Mouse (Mus musculus): ENCODE results near the gene Nup188. TPM values are rescaled to one million over a fixed set of nuclear protein-coding genes. Genes with fewer than 3 reads are reported as not detected.

Nup188 gene
- polyA plus RNA-seq, 1 experiment from 2014 or later = 42.1 TPM

- H3K36me3 ChIP-seq = peaks cover 53% of the 10 kb centered on the region
- H3K9ac ChIP-seq = no peak overlapping the region
- H3K27ac ChIP-seq = no peak overlapping the region
- H3K9me3 ChIP-seq (replicated peaks) = no peaks in the 10 kb centered on the region
- 84% methylated on average over 4 of the region's 4 CpGs for WGBS
- no peak overlapping the region for H3K4me3 ChIP-seq (replicated peaks)
- no peak overlapping the region for H3K4me2 ChIP-seq
- H3K27me3 ChIP-seq = no peaks in the 10 kb centered on the region
- ATAC-seq (replicated peaks; ENCODE audit: low FRiP score) = no peak
- peaks cover 4% of the 10 kb centered on the region; the same call in 1 of the 2 replicates for H3K4me1 ChIP-seq
These were observed 99.4 kb downstream of the Nup188 start for GRCm38 (mm10) chr2:30385591-30385990.

DNA sequence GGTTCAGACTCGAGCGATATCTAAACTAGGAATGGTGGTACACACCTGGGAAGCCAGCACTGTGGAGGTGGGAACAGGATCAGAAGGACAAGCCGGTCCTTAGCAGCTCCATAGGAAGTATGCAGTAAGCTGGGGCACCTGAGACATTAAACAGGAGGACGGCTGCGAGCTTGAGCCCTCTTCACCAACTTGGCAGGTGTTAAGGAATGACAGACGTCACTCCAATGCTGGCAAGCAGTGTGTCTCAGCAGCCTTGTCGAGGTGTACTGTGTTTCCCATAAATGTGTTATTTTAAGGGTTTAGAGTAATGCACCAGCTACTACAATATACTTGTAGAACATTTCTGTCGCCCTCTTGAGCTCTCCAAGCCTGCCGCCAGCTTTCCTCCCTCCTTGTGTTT, 100.7 kb downstream of the Nup188 start:
- no peak overlapping the region for H3K4me3 ChIP-seq (replicated peaks)
- H3K4me1 ChIP-seq = peaks cover 15% of the 10 kb centered on the region; the same call in 1 of the 2 replicates
- H3K36me3 ChIP-seq = peaks cover 41% of the 10 kb centered on the region
- H3K4me2 ChIP-seq = no peak overlapping the region
- no peaks in the 10 kb centered on the region for H3K27me3 ChIP-seq
- 81% methylated on average over 9 of the region's 9 CpGs for WGBS
- no peaks in the 10 kb centered on the region for H3K9me3 ChIP-seq (replicated peaks)
- no peak overlapping the region for H3K27ac ChIP-seq
- no peak overlapping the region for H3K9ac ChIP-seq
- ATAC-seq (replicated peaks; ENCODE audit: low FRiP score) = no peak

DNA sequence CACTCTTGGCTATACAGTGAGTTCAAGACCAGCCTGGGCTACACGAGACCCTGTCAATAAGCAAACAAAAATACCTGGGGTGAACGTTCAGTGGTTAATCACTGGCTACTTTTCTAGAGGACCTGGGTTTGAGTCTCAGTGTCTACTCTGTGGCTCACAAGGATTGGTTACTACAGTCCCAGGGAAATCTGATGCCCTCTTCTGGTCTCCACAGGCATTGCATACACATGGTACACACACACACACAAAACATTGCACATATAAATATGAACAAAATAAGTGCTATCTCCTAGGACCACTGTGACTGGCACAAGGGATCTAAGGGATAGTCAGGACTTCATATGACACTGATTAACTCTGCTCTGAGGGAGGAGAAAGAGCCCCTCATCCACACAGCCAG, 102.8 kb downstream of the Nup188 start:
- H3K4me2 ChIP-seq = no peak overlapping the region
- ATAC-seq (replicated peaks; ENCODE audit: low FRiP score) = no peak
- peaks cover 20% of the 10 kb centered on the region for H3K36me3 ChIP-seq
- H3K27ac ChIP-seq = no peak overlapping the region
- H3K27me3 ChIP-seq = no peaks in the 10 kb centered on the region
- peaks cover 27% of the 10 kb centered on the region for H3K4me1 ChIP-seq
- no peak overlapping the region for H3K4me3 ChIP-seq (replicated peaks)
- WGBS = 86% methylated on average over 2 of the region's 2 CpGs
- no peak overlapping the region for H3K9ac ChIP-seq
- H3K9me3 ChIP-seq (replicated peaks) = no peaks in the 10 kb centered on the region

DNA sequence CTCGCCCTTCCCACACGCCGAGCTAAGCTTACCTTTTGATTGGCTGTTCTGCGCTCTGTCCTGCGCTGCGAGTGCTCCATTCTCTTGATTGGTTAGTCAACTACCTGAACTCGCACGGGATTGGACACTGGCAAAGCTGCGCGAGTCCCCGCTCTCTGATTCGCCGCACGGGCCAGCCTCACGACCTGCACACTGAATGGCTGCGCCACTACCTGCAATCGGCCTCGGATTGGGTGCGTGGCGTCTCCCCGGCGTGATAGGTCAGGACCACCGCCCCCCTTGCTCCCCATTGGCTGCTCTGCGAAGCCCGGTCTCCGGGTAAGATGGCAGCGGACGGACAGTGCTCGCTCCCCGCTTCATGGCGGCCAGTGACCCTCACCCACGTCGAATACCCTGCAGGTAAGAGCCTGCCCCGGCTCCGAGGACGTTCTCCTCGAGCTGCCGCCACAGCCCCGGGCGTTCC, 105.9 kb downstream of the Nup188 start, which contains the start of gene Dolpp1:
Gene Dolpp1 (plus strand): TSS at position 141 of the 463 bp plus-strand sequence.
- Histone ChIP-seq H3K27me3 (no peaks in the 10 kb centered on the region), H3K4me1 (peaks cover 30% of the 10 kb centered on the region), H3K4me2 (peak within 1 kb of the TSS; percentile 93), H3K9me3 (replicated peaks) (no peaks in the 10 kb centered on the region), H3K4me3 (replicated peaks) (peak within 1 kb of the TSS; percentile 73), H3K36me3 (peaks cover 18% of the 10 kb centered on the region), H3K9ac (peak within 1 kb of the TSS; percentile 61), H3K27ac (peak within 1 kb of the TSS; percentile 91)
- ATAC-seq (replicated peaks; ENCODE audit: low FRiP score) = peak; percentile 97
- whole genome bisulfite sequencing = under 1% methylated on average over 40 of the region's 40 CpGs

DNA sequence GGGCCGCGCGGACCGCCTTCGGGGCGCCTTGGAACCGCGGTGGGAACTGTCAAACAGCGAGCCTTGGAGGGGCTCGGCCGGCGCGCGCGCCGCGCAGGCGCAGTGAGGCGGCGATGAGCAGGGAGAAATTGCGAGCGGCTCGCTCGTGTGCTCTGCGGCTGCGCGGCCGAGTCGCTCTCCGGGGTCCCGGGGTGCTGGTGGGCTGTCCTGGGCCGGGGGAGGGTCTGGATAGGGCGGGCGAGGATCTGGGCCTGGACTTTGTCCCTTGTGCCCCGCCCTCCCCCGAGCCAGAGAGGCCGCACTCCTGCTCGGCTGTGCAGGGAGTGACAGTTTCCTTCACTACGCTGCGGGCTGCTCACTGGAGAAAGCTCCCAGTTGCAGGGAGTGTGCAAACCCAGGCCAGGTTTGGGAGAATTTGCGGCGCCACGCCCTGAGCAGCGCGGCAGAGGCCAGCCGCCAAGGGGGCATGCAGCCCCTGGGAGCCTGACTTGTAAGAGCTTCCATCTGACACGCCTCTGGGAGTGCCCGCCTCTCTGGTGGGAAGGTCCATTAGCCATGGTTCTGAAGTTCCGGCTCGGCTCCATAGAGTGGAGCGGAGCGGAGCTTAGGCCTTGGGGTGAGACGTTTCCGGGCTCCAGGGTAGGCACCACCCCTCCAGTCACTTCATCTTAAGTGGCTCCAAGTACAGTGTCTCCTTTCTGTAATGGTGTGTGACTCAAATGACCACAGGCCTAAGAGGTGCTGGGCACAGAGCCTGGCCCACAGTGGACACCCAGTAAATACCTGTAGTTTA, 106.6 kb downstream of the Nup188 start:
- 0% methylated on average over 36 of the region's 54 CpGs for WGBS
- ATAC-seq (replicated peaks; ENCODE audit: low FRiP score) = peak; percentile 84
- Histone ChIP-seq H3K27me3 (no peaks in the 10 kb centered on the region), H3K27ac (peak overlapping the region; percentile 91), H3K9me3 (replicated peaks) (no peaks in the 10 kb centered on the region), H3K9ac (peak overlapping the region; percentile 61), H3K4me2 (peak overlapping the region; percentile 93), H3K4me1 (peaks cover 30% of the 10 kb centered on the region), H3K4me3 (replicated peaks) (peak overlapping the region; percentile 73), H3K36me3 (peaks cover 25% of the 10 kb centered on the region)

DNA sequence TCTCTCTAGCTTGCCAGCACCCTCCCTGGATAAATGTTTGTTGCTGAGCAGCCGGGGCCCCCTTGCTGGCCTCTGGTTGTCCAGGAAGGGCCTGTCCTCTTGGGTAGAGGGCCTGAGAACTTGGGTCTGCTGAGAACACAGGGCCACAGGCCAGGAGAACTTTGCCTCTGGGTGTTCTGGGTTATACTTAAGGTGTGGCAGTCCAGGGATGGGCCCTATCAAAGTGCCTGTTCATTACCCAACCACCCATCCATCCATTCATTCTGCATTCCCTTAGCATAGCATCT, 107.1 kb downstream of the Nup188 start:
- Histone ChIP-seq H3K4me2 (peak overlapping the region; percentile 93), H3K36me3 (peaks cover 30% of the 10 kb centered on the region), H3K4me3 (replicated peaks) (peak overlapping the region; percentile 73), H3K9ac (peak overlapping the region; percentile 61), H3K4me1 (peaks cover 30% of the 10 kb centered on the region), H3K9me3 (replicated peaks) (no peaks in the 10 kb centered on the region), H3K27me3 (no peaks in the 10 kb centered on the region), H3K27ac (peak overlapping the region; percentile 91)
- WGBS = 62% methylated on average over 1 of the region's 1 CpGs
- ATAC-seq (replicated peaks; ENCODE audit: low FRiP score) = no peak

Small RNAs within 50 kb of the gene (microRNA-seq; reads per million reads assigned to microRNA genes)
- not detected for gene Gm47292

Other genes starting within 250 kb of the Nup188 start
- 34.8 and 40.7 TPM in 2 replicates for gene Wdr34, start 237.5 kb upstream of the Nup188 start, polyA plus RNA-seq (2015; fragmentation: Nextera tagmentation; extraction: Ambion mirVana)
- gene Set, start 229.0 kb upstream of the Nup188 start, polyA plus RNA-seq (2015; fragmentation: Nextera tagmentation; extraction: Ambion mirVana) = 486 and 529 TPM in 2 replicates
- gene Pkn3, start 208.7 kb upstream of the Nup188 start, polyA plus RNA-seq (2015; fragmentation: Nextera tagmentation; extraction: Ambion mirVana) = 11.5 and 13.2 TPM in 2 replicates
- 35.2 and 37.7 TPM in 2 replicates for gene Zdhhc12, start 192.7 kb upstream of the Nup188 start, polyA plus RNA-seq (2015; fragmentation: Nextera tagmentation; extraction: Ambion mirVana)
- 7.2 and 8.6 TPM in 2 replicates for gene Zer1, start 161.8 kb upstream of the Nup188 start, polyA plus RNA-seq (2015; fragmentation: Nextera tagmentation; extraction: Ambion mirVana)
- gene Tbc1d13, start 152.7 kb upstream of the Nup188 start, polyA plus RNA-seq (2015; fragmentation: Nextera tagmentation; extraction: Ambion mirVana) = 8.2 and 8.9 TPM in 2 replicates
- gene Endog, start 114.9 kb upstream of the Nup188 start, polyA plus RNA-seq (2015; fragmentation: Nextera tagmentation; extraction: Ambion mirVana) = 19.8 and 20.8 TPM in 2 replicates
- gene Spout1, start 107.9 kb upstream of the Nup188 start, polyA plus RNA-seq (2015; fragmentation: Nextera tagmentation; extraction: Ambion mirVana) = 76.3 and 83.0 TPM in 2 replicates
- 9.8 and 10.8 TPM in 2 replicates for gene Kyat1, start 80.5 kb upstream of the Nup188 start, polyA plus RNA-seq (2015; fragmentation: Nextera tagmentation; extraction: Ambion mirVana)
- gene Lrrc8a, start 48.7 kb upstream of the Nup188 start, polyA plus RNA-seq (2015; fragmentation: Nextera tagmentation; extraction: Ambion mirVana) = 40.1 and 41.7 TPM in 2 replicates
- 0.26 and 0.33 TPM in 2 replicates for gene Gm28035, start 45.8 kb upstream of the Nup188 start, polyA plus RNA-seq (2015; fragmentation: Nextera tagmentation; extraction: Ambion mirVana)
- 11.5 and 13.3 TPM in 2 replicates for gene Phyhd1, start 20.2 kb upstream of the Nup188 start, polyA plus RNA-seq (2015; fragmentation: Nextera tagmentation; extraction: Ambion mirVana)
- gene Gm28038, start 5.4 kb upstream of the Nup188 start, polyA plus RNA-seq (2015; fragmentation: Nextera tagmentation; extraction: Ambion mirVana) = not detected in 2 replicates
- gene Dolk, start 63 bp upstream of the Nup188 start, polyA plus RNA-seq (2015; fragmentation: Nextera tagmentation; extraction: Ambion mirVana) = 32.9 and 34.0 TPM in 2 replicates
- 74.2 and 87.7 TPM in 2 replicates for gene Sh3glb2, start 72.9 kb downstream of the Nup188 start, polyA plus RNA-seq (2015; fragmentation: Nextera tagmentation; extraction: Ambion mirVana)
- 26.4 and 28.8 TPM in 2 replicates for gene Miga2, start 77.8 kb downstream of the Nup188 start, polyA plus RNA-seq (2015; fragmentation: Nextera tagmentation; extraction: Ambion mirVana)
- gene Dolpp1, start 105.9 kb downstream of the Nup188 start, polyA plus RNA-seq (2015; fragmentation: Nextera tagmentation; extraction: Ambion mirVana) = 36.9 and 37.7 TPM in 2 replicates
- 27.2 and 30.9 TPM in 2 replicates for gene Crat, start 129.4 kb downstream of the Nup188 start, polyA plus RNA-seq (2015; fragmentation: Nextera tagmentation; extraction: Ambion mirVana)
- gene Ptpa, start 129.6 kb downstream of the Nup188 start, polyA plus RNA-seq (2015; fragmentation: Nextera tagmentation; extraction: Ambion mirVana) = 162 and 175 TPM in 2 replicates
- 3.3 and 3.5 TPM in 2 replicates for gene Ier5l, start 187.8 kb downstream of the Nup188 start, polyA plus RNA-seq (2015; fragmentation: Nextera tagmentation; extraction: Ambion mirVana)

Measured in kidney, embryonic 15.5 days (tissue).